Mouse (Mus musculus) yolk sac, embryonic 10.5 days (tissue): Measurements from ENCODE around the gene Kxd1.

ENCODE experiments used
- DNase-seq: peaks from one replicate; pipeline ENCODE4 v3.0.0-alpha.2; 2017; ENCODE audit warnings: low spot score

The Kxd1 gene

DNA sequence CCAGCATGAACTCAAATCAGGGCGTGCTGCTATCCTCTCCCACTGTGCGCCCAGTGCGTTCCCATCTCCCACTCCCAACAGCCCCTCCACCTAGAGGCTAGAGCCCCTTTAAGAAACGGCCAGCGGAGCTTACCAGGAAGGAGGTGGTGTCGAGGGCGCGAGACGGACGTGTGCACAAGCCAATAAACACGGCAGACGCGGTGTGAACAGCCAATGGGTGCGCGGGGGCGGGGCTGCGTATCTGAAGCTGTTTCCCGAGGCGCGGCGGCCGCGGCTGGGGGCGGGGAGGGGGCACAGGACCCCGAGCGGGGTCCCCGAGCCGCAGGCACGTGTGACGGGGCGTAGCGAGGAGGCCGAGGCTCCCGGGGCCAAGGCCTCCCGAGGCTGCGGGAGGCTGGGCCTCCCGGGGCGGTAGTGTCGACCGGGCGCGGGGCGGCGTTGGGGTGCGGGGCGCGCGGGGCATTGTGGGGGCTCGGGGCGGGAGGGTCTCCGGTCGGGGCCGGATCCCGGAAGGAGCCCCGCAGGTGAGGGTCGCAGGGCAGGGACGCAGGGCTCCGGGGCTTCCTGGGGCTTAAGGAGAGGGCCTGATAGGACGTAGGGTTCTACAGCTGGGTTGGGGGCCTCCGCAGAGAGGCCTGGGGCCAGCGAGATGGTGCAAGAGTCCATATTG lies at the start of gene Kxd1, which contains the start of gene Fkbp8:
TSS of gene Kxd1 (minus strand) at position 445 of the 670 bp plus-strand sequence.
TSS of gene Fkbp8 (plus strand) at position 213 of the 670 bp plus-strand sequence.
- DNase-seq, result peak; percentile 99

DNA sequence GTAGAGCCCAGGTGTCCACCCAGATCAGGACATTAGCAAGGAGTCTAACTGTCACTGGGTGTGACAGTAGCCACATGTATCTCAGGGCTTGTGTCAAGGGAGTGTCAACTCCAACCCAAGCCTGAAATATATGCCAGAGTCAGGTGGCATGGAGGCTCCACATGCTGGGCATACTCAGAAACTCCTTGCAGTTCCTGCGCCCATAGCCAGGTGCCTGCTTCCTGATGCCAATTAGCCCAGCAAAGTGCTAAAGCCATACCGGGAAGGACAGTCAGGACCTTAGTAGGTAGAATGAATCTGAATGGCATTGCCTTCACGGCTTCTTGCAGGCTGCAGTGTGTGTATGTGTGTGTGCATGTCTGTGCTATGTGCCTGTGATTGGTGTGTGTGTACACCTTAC lies 49.5 kb upstream of the Kxd1 start:
- DNase-seq, result no peak

DNA sequence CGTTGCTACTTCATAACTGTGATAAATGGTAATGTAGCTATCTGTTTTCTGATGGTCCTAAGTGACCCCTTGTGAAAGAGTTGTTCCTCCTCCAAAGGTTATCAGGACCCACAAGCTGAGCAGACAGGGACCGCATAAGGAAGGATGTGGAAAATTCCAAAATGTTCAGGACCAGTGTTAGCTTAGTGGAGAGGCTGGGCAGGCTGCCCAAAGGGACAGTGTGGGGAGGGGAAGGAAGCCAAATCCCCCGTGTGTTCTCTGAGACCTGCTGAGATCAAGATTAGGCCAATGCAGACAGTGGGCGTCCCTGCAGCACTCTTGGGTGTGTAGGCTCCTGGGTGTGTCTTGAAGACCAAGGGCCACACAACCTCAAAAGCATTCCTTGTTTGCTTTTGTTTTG lies 47.2 kb upstream of the Kxd1 start:
- no peak for DNase-seq

DNA sequence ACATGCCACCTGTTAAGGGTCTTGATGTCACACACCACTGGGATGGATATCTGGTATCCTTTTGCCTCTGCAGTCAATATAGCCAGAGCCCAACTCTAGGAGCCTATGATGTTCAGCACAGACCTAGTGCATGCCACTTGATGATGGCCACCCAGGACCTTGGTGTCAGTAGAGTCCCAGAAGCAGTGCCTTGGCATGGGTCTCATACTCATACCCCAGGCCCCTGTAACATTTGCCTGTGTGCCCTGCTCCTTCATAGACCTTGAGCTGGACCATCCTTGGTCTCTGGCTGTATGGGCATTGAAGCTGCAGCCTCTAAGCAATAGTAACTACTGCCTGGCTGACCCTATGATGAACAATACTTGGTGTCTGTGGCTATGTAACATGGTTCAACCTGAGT lies 46.5 kb upstream of the Kxd1 start:
- no peak for DNase-seq

DNA sequence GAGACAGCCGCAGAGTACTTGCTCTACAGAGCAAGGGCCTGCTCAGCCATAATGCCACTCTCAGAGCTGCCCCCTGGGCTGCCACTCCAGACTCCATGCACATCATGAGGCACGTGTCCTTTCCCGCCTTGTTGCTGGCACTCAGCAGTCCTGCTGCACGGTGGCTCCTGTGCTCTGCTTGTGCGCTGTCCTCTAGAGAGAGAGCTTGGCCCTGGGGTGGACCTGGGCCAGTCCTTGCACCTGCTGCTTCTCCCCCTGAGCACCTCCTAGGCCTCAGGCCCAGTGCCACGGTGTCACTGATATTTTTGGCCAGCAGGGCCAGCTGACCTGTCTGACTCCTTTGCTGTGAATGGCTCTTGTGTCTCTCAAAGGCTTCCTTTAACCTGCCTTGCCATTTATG lies 43.2 kb upstream of the Kxd1 start:
- DNase-seq, result no peak

DNA sequence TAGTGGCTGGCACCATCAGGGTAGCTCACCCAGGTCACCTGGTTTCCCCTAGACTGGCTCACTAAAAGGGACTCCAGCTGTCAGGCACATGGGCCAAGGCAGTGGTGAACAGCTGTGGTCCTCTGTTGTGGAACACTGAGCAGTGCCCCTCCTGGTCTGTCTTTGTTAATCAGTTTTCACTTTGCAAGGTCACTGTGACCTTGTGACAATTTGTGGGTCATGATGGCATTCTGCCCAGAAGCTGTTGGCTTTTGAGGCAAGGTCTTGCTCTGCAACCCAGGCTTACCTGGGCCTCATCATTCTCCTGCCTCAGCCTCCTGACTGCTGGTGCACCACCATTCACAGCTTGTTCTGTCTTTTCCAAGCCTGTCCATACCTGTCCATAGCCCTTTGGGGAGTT lies 42.6 kb upstream of the Kxd1 start:
- DNase-seq, result no peak

DNA sequence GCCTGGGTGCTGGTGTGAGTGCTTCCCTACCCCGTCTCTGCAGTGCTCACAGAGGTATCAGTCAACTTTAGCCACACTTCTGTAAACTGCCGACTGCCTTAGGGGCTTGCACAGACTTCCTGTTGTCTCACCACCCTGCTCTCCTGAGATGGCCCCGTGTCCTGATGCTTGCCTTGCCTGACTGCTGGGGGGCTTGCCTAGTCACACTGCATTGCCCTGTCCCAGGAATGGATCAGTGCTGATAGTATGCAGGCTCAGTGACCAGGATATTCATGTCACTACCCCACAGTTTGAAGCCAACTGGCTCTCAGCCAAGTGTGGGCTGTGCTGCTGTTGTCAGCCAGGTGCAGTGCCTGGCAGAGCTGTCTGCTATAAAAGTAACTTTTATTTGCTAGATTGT lies 37.8 kb upstream of the Kxd1 start:
- no peak for DNase-seq

DNA sequence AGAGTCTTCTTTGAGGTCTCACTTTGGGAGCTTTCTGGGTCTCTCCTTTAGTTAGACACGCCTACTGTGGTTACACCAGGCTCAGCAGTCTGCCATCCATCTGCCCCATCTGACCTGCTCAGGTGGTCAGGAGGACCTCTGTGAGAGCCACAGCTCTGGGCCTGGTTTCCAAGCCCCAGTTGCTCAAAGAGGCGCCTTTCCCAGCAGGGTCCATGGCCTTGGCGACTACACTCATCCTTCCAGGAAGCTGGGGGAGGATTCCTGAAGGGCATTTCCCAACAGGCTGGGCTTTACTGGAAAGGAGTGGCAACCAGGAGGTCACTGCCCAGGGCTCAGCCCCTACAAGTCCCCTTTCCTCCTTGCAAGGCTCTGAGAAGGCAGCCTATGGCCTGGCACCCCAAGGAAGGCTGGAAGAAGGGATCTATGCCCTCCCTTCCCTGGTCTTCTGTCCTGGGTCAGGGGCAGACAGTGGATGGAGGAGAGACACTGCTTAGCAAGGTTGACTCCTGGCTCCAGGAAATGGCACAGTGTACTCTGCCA lies 37.0 kb upstream of the Kxd1 start:
- DNase-seq, result no peak

DNA sequence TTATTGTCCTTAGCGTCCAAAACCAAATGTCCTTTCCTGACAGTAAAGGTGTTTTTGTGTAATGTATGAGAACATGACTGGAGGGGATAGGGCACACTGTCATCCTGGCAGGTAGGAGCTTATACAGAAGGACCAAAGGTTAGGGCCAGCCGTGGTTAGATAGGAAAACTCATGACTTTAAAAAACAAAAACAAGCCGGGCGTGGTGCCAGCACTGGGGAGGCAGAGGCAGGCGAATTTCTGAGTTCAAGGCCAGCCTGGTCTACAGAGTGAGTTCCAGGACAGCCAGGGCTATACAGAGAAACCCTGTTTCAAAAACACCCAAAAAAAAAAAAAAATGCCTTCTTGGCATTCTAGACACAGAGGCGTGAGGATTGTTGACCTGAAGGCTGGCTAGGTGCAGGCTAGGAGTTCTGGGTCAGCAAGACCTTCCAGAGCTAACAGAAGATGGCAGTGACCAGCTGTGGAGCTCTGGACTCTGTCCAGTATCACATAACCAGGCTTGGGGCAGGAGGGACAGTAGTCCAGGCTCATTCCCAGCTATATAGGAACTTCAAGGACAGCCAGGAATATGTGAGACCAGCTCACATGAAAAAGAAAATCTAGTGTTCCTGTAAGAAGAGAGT lies 36.1 kb upstream of the Kxd1 start:
- no peak for DNase-seq

DNA sequence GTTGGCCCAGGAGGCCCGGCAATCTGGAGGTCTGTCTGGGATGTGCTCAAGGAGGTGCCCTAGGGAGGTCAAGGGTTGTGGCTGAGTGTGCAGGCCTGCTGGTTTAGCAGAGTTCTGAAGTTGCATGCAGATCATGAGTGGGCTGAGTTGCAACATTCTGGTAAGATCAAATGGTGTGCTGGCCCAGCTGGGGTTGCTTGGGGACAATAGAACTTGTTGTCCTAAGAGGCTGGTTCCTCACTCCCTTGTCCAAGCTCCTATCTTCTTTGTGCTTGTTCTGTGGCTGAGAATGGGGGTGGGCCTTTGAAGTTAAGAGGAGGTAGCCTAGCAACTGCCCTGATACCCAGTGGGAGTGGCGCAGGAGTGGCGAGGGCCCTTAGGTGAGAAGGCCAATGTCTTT lies 35.0 kb upstream of the Kxd1 start:
- DNase-seq, result no peak

DNA sequence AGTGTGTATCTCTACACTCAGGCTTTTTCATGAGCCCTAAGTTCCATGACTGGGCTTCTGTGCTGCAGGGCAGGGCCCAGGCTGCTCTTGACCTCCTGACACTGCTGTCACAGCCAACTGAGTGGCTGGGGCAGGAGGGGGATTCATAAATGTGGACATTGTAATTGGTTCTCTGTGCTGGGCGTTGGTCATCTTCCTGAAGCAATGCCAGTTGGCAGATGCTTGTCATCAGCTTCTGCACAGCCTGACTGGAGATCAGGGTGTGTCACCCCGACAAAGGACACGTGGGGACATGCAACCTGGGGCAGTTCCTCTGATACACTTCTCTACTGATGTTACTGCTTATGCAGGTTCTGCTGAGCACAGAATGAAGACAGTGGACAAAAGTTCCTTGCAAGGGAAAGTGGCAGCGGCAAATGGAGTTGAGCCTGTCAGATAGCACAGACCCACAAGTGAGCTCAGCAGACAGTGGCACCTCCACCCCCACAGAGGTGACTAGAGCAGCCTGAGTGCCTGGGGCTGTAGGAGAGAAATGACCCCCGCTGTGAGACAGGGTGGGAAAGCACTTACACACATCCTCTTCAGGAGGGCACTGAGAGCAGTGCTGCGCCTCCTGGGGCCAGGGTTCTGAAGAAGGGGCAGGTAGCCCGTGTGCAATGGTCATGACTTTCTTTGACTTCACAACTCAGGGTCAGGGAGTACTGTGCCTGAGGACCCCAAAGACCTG lies 34.2 kb upstream of the Kxd1 start:
- DNase-seq, result no peak

DNA sequence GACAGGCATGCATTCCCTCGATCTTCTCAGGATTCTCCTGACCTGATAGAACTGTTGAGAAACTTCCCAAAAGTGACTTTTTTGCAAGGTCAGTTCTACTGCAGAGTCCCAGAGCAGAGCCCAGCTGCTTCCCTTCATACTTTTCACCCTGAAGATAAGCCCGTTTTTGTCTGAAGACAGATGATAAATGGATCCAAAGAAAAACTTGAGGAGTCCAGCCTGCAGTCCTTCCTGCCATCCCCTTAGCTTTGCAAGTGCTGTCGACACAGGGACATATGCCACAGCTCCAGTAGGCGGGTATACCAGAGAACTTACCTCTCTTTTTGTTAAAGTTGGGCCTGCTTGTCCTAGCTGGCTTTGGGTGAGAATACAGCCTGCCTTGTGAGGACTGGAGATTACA lies 33.6 kb upstream of the Kxd1 start:
- DNase-seq, result no peak

DNA sequence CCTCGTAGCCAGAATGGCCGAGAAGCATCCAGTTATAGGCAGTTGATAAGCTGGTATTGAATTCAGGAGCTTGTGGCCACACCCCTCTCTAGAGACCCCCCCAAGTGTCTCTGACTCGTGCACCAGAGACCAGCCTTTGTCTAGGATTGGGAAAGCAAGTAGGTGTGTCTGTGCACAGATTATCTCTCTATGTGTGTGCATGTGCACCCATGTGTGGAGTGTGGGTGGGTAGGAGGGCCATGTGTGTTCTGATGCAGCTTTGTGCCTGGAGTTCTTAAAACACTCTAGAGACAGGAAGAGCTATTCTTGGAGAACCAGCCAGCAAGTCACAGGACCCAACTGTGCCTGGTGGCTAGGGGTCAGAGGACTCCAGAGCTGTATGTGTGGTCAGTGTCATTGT lies 32.8 kb upstream of the Kxd1 start:
- DNase-seq, result no peak

DNA sequence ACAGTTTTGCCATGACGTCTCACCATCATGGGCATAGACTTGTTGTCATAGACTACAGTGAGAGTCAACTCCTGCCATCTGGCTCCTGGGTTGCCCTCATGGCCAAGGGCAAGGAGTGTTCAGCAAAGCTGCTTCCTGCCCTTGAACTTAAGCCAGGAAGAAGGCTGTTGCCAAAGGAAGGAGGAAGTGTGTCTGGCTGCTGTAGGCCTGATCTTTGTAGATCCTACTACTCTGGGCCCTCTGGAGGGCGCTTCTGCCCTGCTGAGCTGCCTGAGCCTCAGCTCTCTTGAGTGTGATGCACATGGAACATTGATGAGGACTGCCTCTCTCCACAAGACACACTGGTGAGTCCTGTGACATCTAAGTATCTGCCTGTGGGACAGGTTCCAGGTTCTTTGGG lies 32.3 kb upstream of the Kxd1 start:
- DNase-seq, result no peak

DNA sequence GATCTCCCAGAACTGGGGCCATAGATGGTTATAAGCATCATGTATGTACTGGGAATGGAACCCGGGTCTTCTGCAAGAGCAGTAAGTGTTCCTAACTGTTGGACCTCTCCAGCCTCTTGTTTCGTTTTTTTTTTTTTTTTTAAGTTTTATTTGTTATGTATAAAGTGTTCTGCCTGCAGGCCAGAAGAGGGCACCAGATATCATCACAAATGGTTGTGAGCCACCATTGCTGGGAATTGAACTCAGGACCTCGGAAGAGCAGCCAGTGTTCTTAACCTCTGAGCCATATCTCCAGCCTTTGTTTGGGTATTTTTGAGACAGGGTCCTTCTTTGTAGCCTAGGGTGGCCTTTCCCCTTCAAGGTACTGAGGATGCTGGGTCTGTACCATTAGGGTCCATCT lies 31.2 kb upstream of the Kxd1 start:
- no peak for DNase-seq

DNA sequence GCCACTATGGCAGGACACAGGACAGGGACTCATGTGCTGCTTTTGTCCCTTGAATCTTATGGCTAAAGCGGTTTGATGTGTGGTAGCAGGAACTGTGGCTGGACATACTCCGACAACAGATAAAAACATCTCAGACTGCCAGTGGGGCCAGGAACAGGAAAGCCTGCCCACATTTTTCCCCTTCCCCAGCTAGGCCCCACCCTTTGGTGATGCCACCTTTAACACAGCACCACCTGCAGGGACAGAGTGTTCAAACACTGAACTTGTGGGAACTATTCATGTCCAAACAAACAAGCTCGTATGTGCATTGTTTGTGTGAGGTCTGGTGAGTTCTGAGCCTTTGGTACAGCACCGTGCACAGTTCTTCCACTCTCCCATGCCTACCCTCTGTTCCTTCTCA lies 30.6 kb upstream of the Kxd1 start:
- DNase-seq, result no peak

DNA sequence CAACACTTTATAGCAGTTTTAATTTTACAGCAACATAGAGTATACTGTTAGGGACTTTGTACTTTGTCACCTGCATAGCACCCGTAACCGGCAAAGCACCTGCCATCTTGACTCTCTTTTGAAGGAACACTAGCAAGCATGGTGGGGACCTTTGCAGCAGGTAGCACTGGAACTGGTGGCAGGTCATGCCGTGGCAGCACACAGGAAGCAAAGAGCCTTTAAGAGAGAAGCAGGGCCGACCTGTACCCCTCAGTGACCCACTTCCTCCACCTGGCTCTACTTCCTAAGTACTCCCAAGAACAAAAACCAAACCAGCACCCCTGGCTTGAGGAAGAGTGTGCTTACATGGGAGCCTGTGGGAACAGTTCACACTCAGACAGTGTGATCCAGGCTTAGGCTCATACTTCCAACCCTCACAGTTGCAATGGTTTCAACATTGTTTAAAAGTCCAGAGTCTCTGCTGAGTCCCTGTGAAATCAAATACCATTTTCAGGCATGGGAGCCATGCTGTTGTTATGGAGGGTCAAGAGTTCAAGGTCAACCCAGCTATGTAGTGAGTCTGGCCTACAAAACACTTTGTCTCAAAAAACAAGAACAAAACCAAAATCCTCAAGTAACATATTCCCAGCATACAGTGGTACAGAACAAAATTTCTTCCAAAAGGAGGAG lies 27.5 kb upstream of the Kxd1 start:
- peak; percentile 48 for DNase-seq

DNA sequence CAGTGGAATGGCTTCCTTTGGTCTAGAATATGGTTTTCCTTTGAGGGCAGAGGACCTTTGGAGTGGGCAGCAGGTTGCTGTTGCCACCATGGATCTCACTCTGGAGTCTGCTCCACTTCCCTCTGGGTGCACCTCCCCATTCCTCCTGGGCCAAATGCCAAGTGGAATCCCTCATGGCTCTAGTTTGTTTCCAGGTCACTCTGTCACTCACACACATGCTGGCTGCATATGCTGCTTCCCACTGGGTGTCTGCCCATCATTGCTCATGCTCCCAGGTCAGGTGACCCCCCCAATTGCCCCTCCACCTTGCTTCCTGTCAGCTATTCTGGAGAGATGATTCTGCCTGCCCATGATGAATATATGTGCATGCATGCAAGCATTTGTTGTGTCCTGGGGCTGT lies 26.0 kb upstream of the Kxd1 start:
- DNase-seq, result no peak

DNA sequence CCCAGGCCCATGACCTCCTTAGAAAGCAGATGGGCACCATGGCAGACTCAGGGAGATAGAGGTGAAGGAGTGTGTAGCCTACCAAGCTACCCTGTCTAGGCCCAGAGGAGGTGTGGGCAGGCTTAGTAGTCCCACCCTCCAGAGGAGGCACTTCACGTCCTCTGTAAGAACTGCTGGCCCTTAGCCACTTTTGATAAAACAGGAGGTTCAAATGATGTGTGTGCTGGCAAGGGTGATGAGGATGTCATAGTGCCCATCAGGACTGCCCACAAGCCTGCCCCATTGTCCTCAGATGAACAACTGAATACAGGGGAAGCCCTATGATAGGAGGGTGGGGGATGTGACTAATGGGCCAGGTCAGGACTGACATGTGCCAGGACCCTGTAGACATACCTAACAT lies 25.1 kb upstream of the Kxd1 start:
- DNase-seq, result no peak

DNA sequence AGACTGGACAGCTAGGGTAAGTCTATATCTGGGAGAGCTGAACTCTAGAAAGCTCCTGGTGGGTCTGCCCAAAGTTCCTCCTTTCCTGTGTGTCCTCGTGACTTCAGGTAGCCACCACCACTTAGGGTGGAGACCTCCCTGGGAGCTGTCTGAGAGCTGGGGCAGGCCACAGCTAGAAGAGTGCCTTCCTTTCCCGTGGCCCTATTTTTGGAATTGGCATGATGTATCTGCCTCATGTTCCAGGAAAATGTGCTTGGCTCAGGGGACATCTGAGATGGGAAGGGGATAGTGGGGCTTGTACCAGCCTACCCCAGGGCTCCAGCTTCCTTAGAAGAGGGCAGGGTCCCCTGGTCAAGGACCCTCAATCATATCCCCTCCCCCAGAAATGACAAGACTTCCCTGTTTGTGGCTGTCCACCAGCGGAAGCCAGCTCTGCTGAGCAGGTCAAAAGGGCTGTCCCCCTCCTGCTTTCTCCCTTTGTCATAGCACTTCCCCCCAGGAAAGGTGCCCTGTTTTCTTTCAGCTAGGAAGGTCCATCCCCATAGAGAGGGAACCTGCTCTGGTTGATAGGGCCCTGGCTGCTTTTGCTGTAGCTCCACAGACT lies 23.9 kb upstream of the Kxd1 start:
- DNase-seq, result no peak

DNA sequence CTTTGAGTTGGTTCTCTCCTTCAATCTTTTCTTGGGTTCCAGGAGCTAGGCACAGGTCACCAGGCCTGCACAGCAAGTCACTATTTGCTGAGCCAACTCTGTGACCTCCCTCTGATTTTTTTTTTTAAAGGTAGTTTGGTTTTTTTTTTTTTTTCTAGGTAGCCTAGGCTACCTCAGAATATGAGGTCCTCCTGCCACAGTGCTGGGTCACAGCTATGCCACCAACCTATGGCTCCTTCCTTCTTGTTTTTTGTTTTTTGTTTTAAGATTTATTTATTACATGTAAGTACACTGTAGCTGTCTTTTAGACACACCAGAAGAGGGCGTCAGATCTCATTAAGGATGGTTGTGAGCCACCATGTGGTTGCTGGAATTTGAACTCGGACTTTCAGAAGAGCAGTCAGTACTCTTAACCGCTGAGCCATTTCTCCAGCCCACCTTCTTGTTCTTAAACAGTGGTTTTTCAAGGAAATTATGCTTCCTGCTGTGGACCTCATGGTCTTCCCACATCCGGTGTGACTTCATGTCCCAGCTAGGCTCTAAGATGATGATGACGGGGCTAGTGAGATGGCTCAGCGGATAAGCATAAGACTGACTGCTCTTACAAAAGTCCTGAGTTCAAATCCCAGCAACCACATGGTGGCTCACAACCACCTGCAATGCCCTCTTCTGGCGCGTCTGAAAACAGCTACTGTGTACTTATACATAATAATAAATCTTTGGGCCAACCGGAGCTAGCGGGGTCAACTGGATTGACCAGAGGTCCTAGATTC lies 21.8 kb upstream of the Kxd1 start:
- no peak for DNase-seq
